Mouse (Mus musculus) retina, adult 2 months (tissue): Measurements from ENCODE around the gene Nup188.

Source experiments
- DNase-seq: peaks from one replicate; pipeline ENCODE4 v3.0.0-alpha.2; 2012; ENCODE audit warnings: low read depth, low spot score

Gene Nup188

DNA sequence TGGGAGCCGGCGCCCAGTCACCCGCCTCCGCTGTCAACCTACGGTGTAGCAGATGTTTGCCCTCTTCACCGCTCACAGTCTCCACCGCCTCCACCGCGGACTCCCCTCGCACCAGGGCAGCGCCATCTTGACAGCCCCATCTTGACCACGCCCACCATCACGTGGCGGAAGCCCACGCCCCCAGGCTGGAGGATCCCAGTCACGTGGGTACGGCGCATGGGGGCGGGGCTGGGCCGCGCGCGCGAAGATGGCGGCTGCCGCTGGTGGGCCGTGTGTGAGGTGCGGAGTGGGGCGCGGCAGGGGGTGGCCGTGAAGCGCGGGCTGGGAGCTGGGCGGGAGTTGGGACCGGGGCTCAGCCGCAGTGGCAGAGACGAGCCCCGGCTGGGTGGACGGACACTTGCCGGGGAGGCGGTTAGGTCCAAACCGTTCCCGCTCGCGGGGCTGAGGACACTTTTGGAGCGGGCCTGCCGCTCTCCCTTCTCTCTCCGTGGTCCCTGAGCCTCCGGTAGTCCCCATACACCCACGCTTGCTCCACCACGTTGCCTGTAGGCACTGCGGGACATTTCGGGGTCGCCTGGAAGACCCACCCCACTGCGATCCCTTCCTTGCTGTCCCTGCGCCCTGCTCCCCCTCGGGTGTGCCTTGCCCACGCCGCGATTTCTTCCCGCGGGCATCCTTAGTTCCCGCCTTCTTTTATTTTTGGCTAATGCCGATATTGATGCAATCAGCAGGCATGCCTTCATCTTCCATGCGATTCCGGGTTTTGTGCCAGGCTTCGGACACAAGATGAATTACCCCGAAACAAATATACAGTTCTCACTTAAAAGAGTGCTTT, at the start of gene Nup188, which contains the start of gene Dolk:
Gene Nup188, plus strand, starts transcription at position 206 of the 835 bp plus-strand sequence.
Gene Dolk, minus strand, starts transcription at position 143 of the 835 bp plus-strand sequence.
- peak; percentile 83 for DNase-seq

DNA sequence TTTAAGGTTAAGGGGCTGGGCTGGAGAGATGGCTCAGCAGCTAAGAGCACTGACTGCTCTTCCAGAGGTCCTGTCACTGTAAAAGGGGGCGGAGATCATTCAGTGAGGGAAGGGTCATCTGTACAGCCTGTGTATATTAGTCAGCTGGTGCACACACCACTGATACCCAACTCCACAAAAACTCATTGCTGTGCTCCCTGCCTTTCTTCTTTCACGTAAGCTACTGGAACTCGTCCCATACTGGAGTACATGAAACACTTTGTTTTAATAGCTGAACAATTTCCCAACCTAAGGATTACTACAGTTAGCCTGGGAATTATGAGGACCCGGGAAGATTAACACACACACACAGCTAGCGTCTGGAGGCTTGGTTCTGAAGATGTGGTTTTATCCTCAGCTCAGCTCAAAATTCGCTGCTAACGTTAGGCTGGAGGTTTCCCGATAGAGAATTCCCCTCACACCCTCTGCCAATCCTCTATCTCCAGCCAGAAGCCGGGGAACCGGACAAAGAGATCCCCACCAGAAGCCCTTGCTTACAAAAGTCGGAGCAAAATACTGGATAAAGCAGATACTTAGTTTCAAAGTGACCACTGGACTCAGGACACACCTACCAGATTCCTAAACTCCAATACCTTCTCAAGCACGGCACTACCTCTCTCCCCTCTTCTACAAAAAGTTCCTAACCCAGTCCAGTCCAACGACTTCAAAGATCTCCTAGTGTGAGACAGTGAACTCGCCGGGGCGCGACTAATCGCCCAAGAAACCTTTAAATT, 49.6 kb upstream of the Nup188 start:
- no peak for DNase-seq

DNA sequence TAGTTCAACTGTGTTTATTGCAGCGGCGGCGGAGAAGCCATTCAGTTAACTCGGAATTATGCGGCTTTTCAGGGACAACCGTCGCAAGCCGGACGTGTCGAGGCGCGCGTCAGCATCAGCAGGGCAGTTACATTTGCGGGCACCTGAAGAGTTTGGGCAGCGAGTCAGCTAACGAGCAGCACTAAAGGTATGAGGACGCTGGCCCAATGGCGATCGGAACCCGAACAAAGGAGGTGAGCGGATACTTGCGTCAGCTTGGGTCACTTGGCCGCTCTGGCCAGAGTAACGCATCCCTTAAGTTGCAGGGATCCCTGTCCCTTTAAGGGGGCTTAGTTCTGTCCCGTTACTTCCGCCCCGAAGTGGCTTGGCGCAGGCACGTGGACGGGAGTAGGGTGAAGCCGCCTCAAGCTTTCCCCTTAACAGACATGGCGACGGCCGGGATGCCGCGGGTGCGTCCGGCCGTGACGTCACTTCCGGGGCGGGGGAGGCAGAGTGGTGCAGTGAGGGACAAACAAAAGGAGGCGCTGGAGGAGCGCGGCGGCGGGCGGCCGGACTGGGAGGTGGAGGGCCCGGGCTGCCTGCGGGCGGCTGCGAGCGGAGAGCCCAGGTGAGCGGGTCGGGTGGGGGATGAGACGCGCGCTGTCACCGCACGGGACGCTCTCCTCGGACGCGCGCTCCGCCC, 48.9 kb upstream of the Nup188 start, which contains the start of gene Lrrc8a:
Gene Lrrc8a, plus strand, starts transcription at position 517 of the 682 bp plus-strand sequence.
- DNase-seq = peak; percentile 99

DNA sequence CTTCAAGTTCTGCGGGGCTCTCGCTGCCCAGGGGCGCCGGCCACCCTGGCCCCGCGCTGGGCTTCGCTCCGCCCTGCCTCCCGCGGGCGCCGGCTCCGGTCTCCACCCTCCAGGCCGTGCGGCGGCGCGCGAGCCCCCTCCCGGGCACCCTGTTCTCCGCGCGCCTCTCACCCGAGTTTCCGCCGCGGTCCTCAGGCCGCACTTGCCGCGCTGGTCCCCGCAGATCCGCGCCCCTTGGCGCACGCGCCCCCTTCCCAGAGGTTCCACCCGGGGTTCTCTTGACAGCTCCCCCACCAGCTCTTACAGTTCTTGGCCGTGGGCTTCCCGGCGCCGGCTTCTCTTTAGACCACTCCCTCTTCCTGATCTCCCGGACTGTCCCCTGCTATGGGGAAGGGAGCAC, 48.3 kb upstream of the Nup188 start:
- DNase-seq = no peak

DNA sequence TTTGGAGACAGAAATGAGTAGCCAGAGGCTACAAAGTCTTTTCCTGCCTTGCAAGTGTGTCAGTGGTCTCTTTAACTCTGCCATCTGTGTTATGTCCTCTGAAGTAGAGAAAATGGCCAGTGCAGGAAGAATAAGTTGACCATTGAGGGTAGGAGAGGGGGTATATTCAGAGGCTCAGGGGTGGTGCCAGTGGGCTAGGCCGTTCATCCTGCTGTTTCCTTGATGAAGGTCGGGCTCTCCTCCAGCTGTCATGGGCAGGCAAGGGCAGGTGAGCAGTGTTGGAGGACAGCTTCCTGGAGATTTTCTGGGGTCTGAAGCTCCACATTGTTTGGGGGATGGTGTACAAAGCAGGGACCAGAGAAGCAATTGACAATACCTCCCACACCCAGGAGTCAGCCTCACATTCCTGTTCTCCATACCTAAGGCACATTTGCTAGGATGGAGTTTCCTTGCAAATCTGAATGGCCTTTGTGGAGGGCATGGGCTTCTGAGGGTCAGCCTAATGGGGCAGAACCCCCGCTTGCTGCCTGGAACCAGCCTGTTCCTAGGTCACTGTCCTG, 47.2 kb upstream of the Nup188 start:
- DNase-seq = no peak

DNA sequence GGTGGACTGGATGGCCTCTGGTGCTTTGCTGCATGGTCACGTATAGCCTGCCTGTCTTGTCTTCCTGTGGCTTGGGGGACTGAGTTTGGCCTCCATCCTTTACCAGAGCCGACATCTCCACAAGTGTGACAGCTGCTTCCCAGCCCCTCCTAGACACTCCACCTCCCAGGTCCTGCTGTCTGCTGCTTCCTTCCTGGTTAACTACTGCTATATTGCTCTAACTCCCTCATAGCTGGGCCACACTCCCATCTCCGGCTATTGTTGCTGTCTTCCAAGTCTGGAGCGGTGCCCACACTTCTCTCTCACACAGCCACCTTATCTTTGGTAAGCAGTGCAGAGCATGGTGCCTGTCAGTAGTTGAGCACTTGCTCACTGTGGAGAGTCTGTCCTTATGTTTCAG, 46.4 kb upstream of the Nup188 start:
- DNase-seq = no peak

DNA sequence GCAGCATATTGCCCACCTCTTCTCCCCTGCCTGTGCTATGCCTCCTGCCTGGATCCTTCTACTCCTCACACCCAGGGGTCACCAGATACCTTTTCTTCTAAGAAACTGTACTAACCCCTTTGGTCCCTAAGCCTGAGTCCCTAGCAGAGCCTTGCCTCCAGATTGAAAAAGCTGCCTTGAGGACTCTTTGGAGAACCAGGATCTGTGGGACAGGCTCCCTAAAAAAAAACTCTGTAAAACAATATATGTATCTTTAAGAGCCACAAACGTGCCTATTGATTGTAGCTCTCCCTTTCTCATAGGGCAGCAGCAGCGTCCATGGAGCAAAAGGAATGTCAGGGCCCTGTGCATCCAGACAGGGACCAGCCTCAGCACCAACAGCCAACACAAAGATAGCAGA, 45.9 kb upstream of the Nup188 start, which contains the start of gene Gm28035:
Gene Gm28035, plus strand, starts transcription at position 301 of the 400 bp plus-strand sequence.
- DNase-seq = no peak

DNA sequence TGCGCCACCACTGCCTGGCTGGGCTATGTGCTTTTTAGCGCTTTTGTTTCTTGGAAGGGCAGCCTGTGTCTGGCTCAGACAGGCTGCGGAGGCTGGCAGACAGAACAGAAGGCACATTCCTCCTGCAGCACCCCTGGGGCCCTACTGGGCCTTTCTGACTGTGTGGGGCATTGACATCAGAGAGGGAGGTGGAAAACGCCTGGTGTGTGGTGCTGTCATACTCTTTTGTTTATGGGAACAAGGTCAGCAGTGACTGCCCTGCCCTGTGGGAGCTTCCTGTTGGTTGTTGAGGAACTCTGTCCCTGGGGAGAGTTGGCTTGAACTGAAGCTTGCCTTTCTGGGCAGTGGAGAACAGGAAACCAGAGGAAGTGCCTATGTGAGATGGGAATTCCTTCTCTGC, 43.7 kb upstream of the Nup188 start:
- DNase-seq = no peak

DNA sequence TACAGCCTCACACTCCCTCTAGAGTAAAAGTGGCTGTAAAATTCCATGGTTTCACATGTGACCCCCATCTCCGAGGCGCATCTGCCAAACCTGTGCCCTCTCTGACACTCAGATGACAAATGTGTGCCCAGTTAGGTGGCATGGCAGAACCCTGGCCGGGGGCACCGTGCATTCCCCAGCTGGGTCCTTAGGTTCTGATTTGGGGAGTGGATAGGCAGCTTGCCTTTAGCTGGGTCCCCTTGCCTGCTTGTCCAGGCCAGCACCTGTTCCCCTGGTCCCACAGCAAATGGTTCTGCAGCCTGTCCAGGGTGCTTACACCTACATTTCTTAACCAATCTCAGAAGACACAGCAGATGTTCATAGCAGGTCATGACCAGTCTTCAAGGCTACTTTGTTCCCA, 42.8 kb upstream of the Nup188 start:
- no peak for DNase-seq

DNA sequence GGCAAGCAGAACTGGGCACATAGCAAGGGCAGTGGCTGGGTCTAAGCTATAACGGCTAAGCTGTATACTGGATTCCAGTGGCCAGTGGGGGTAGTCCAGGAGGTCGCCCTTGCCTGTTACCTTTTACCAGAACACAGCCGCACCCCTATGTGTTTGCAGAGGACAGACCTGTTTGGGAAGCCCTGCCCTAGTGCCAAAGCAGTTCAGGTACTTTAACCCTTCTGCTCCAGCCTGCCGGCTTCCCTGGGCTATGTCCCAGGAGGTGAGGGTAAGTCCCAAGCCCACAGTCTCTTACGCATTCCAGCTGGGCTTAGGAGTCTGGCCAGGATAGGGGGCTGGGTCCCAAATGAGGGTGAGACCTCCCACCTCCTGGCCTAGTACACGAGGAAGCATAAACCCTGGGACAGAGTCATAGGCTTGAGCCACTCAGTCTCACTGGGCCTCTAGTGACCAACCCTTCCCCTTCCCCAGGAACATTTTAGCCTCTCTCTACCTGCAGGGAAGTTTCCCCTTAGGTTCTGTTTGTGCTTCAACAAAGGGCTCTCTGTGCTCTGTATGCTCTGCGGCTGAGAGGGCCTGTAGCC, 41.5 kb upstream of the Nup188 start:
- no peak for DNase-seq

DNA sequence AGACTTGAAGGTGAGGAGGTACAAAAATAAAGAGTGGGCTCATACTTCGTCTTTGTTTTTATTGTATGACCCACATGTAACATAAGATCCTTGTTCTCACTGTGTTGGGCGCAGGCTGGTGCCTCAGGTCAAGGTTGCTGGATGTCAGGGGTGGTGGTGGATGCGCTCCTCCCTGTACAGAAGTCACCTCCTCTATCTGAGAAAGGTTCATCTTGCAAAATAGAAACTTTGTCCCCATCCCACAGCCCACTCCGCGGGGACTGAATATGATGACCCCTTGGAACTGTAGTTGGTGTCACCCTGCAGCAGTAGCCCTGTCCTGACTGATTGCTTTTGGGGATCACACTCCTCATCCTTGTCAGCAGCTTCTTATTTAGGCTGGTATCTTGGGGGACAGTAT, 39.2 kb upstream of the Nup188 start:
- no peak for DNase-seq

DNA sequence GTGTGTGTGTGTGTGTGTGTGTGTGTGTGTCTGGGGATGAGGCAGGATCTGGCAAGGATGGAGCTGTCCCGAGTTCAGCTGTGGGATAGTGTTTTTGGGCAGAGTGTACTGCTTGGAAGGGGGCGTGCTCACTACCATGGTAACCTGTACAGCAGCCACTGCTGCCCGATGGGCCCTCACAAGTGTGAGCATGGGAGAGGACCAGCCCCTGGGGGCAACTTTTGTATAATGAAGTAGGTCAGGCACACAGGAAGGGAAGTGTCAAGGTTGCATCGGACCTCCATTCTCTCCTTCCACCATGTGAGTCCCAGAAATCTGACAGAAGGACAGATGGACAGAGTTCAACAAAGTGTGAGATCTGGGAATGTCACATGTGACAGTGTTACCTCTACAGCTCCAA, 38.5 kb upstream of the Nup188 start:
- DNase-seq = no peak

DNA sequence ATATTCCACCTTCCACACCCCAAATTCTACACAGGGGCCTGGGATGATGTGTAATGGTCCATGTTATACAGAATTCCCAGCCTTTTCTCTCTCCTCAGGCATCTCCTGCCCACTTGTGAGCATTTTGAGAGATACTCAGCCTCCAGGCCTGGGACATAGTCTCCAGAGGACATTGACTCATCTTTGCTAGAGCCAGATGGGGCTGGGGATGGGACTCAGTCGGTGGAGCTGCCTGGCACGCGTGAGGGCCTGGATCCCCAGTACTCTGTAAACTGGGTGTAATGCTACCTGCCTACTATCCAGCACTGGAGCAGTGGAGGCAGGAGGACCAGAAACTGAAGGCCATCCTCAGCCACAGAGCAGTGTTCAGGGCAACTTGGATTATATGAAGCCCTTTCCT, 37.0 kb upstream of the Nup188 start:
- no peak for DNase-seq

DNA sequence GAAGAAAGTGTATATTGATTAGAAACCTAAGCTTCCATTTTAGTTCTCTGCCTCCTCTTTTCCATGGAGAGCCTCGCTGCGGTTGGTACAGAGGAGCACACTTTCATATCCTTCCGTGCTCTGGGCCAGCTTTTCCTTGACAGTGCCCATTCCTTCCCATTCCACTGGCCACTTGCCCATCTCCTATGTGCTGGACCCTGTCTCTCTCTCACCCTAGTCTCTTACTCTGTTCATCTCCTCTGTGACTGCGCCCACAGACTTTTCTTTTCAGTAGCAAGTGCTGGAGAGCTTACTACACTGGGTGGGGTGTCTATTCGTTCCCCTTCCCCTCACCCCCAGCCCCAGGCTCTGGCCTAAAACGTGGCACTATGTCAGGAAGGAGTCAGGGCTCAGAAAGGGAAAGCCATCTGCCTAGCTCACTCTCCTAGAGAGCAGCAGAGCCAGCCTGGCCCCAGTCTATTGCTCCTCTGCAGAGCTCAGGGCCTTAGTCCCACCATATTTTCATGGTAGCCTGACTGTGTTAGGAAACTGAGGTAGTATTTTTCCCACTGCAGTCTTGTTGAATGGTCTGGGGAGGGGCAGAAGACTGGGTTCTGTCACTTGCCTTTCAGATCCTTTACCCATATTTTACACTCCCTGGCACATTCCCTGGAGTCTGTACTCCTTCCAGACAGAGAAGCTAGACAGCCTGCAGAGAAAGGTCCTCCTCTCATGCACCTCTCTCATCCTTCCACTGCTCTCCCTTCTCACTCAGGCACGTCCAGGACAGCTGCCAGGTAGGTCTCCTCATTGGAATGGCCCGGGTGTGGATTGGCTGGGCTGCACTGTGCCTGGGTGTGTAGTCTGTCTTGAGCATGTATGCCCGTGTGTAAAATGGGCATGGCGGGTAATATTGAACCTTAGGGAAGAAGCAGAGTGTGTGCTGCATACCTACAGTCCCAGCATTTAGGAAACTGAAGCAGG, 35.8 kb upstream of the Nup188 start:
- no peak for DNase-seq

DNA sequence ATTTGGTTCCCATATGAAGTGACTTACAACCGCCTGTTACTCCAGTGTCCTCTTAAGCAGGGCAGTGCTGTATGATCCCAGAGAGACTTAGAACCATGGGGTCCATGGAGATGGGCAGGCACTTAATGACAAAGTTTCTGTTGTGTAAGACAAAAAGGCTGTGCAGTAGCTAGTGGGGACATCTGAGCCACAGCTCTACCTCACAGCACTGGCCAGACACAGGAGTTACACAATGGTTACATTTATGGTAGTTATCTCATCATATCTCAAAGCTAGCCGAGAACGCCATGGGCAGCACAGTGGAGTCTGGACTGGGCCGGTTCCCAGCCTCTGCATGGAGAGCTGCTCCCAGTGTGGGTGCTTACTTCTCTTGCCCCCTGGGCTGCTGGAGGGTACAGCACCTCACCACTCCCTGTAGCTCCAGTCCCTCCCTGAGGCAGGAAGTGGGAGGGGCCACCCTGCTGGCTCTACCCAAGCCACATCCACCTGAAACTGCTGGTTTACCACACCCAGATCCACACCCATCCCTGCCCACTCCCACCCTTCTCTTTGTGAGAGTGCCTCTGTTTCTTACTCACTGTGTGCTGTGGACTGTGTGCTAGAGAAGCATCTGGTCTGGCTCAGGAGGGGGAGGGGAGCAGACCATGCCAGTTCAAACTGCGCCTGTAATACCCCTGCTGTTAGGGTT, 34.6 kb upstream of the Nup188 start:
- DNase-seq = no peak

DNA sequence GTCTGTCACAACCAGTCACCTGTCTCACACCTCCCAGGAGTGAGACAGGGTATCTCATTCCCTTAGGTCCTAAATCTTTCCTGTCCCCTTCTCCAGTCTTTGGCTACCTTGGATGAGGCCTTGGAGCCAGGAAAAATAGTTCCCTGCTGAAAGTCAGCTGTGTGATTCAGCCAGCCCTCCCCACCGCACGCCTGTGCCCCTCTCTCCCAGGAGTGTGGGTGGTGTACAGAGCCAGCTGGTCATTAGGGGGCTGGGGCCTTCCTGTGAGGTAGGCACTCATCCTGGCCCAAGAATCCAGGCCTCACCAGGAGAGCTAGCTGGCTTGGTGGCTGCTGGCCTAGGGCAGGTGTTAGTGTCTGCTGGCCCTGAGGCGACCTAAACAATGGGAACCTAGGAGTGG, 33.7 kb upstream of the Nup188 start:
- DNase-seq = no peak

DNA sequence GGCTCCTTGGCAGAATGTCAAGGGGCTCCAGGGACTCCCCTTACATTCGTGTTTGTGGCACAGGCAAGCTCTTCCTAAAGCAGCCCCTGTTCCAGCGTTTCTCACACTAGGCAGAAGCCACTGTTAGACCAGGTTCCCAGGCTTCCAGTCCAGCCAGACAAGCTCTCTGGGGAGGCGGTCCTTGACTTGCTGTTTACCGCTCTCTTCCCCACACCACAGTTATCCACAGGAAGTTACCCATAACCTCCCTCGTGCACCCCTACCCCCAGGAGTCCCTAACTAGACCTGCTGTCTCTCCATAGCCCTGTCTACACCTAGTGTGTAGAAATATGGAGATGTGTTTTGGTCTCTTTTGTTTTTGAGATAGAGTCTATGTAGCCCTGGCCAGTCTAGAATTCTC, 32.4 kb upstream of the Nup188 start:
- no peak for DNase-seq

DNA sequence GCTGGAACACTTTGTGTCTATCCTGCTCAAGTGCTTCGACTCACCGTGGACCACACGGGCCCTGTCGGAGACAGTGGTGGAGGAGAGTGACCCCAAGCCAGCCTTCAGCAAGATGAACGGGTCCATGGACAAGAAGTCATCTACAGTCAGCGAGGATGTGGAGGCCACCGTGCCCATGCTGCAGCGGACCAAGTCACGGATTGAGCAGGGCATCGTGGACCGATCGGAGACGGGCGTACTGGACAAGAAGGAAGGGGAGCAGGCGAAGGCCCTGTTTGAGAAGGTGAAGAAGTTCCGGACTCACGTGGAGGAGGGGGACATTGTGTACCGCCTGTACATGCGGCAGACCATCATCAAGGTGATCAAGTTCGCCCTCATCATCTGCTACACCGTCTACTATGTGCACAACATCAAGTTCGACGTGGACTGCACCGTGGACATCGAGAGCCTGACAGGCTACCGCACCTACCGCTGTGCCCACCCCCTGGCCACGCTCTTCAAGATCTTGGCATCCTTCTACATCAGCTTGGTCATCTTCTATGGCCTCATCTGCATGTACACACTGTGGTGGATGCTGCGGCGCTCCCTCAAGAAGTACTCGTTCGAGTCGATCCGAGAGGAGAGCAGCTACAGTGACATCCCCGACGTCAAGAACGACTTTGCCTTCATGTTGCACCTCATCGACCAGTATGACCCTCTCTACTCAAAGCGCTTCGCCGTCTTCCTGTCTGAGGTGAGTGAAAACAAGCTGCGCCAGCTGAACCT, 30.4 kb upstream of the Nup188 start:
- no peak for DNase-seq
